Mouse (Mus musculus) kidney, postnatal 0 days (tissue): ENCODE data around the gene Med15. TPM values are rescaled to one million over a fixed set of nuclear protein-coding genes. Genes with fewer than 3 reads are reported as not detected.

Experiments used
- ATAC-seq: fragments of 200-750 bp; cut with Nextera tagmentation; replicated peaks from 2 replicates; pipeline ENCODE4 v1.8.0; 2017; ENCODE audit warnings: low read depth, moderate number of reproducible peaks, moderate TSS enrichment, moderate library complexity; ENCODE audit not compliant: low FRiP score
- DNase-seq: peaks from one replicate; pipeline ENCODE4 v3.0.0-alpha.2; 2016; ENCODE audit warnings: low spot score
- H3K27ac ChIP-seq: fragments of 300-500 bp; sonication (generic); 2 replicates; pipeline ENCODE4 v1.5.1; 2014; ENCODE audit warnings: mild to moderate bottlenecking
- H3K27me3 ChIP-seq: fragments of 300-500 bp; sonication (generic); 2 replicates; pipeline ENCODE4 v1.6.1; 2014; ENCODE audit warnings: low read length, mixed read lengths; ENCODE audit not compliant: insufficient read depth
- H3K36me3 ChIP-seq: fragments of 300-500 bp; sonication (generic); 2 replicates; pipeline ENCODE4 v1.6.1; 2014; ENCODE audit warnings: low read length, mixed read lengths; ENCODE audit not compliant: insufficient read depth
- H3K4me1 ChIP-seq: fragments of 300-500 bp; sonication (generic); replicated peaks from 2 replicates; pipeline ENCODE4 v1.6.1; 2014; ENCODE audit warnings: antibody characterized with exemption, low read length, mixed read lengths; ENCODE audit not compliant: insufficient read depth
- H3K4me2 ChIP-seq: fragments of 300-500 bp; sonication (generic); 2 replicates; pipeline ENCODE4 v1.6.1; 2014; ENCODE audit warnings: mild to moderate bottlenecking, low read length, moderate library complexity, mixed read lengths
- H3K4me3 ChIP-seq: fragments of 300-500 bp; sonication (generic); replicated peaks from 2 replicates; pipeline ENCODE4 v1.5.1; 2014; ENCODE audit warnings: low read depth, low read length
- H3K9ac ChIP-seq: fragments of 300-500 bp; sonication (generic); 2 replicates; pipeline ENCODE4 v1.6.1; 2014; ENCODE audit warnings: low read depth, low read length
- H3K9me3 ChIP-seq: fragments of 300-500 bp; sonication (generic); replicated peaks from 2 replicates; pipeline ENCODE4 v1.6.1; 2016; ENCODE audit warnings: low read length, inconsistent platforms, mixed read lengths
- CTCF ChIP-seq: IDR thresholded peaks from 2 replicates; pipeline ENCODE4 v1.5.1; 2016; ENCODE audit warnings: antibody characterized with exemption, low read depth, mild to moderate bottlenecking, moderate library complexity
- WGBS: fragments of 180-500 bp; shearing (Covaris S2); extraction: QIAGEN DNeasy Blood & Tissue Kit; methylation state at CpG from one replicate; pipeline ENCODE4 v1.1.7; 2014; 5-methylcytosine and 5-hydroxymethylcytosine counted together
- polyA plus RNA-seq: library from polyadenylated mRNA; unstranded; fragments of >200 nt; fragmentation: Nextera tagmentation; extraction: Ambion mirVana; gene quantifications from 2 replicates; pipeline ENCODE4 v1.2.1, GENCODE M21; 2015

The Med15 gene
- polyA plus RNA-seq, 1 experiment from 2014 or later, result 29.4 TPM

- peaks cover 45% of the 10 kb centered on the region for H3K36me3 ChIP-seq
- H3K27ac ChIP-seq, result no peak overlapping the region
- no peak overlapping the region for H3K4me2 ChIP-seq
- 88% methylated on average over 4 of the region's 4 CpGs for WGBS
- no peak for ATAC-seq
- H3K27me3 ChIP-seq, result no peaks in the 10 kb centered on the region
- no peak overlapping the region for H3K4me3 ChIP-seq
- DNase-seq, result no peak
- no peak for TF ChIP-seq CTCF
- H3K4me1 ChIP-seq, result no peaks in the 10 kb centered on the region
- no peak overlapping the region for H3K9ac ChIP-seq
- H3K9me3 ChIP-seq, result no peaks in the 10 kb centered on the region
Observed at GRCm38 (mm10) chr16:17654188-17654795, 78.4 kb downstream of the Med15 start.

GRCm38 (mm10) chr16:17653601-17654000 lies 79.1 kb downstream of the Med15 start:
- Histone ChIP-seq H3K4me2 (no peak overlapping the region), H3K9me3 (no peaks in the 10 kb centered on the region), H3K4me3 (no peak overlapping the region), H3K36me3 (peaks cover 49% of the 10 kb centered on the region), H3K27ac (no peak overlapping the region), H3K9ac (no peak overlapping the region), H3K27me3 (no peaks in the 10 kb centered on the region), H3K4me1 (no peaks in the 10 kb centered on the region)
- TF ChIP-seq CTCF, result no peak
- DNase-seq (no peak), ATAC-seq (no peak)
- 95% methylated on average over 5 of the region's 5 CpGs for WGBS

GRCm38 (mm10) chr16:17652607-17653006 lies 80.1 kb downstream of the Med15 start:
- Histone ChIP-seq H3K4me2 (no peak overlapping the region), H3K9me3 (no peaks in the 10 kb centered on the region), H3K27me3 (no peaks in the 10 kb centered on the region), H3K36me3 (peaks cover 41% of the 10 kb centered on the region), H3K27ac (no peak overlapping the region), H3K4me3 (no peak overlapping the region), H3K9ac (no peak overlapping the region), H3K4me1 (no peaks in the 10 kb centered on the region)
- DNase-seq, result no peak
- ATAC-seq, result no peak
- WGBS, result 91% methylated on average over 4 of the region's 4 CpGs
- TF ChIP-seq CTCF, result no peak

- Histone ChIP-seq H3K4me2 (no peak overlapping the region), H3K4me1 (peaks cover 8% of the 10 kb centered on the region), H3K4me3 (no peak overlapping the region), H3K27ac (no peak overlapping the region), H3K36me3 (peaks cover 41% of the 10 kb centered on the region), H3K9me3 (no peaks in the 10 kb centered on the region), H3K27me3 (no peaks in the 10 kb centered on the region), H3K9ac (no peak overlapping the region)
- WGBS, result 85% methylated on average over 1 of the region's 1 CpGs
- ATAC-seq (no peak), DNase-seq (no peak)
- TF ChIP-seq CTCF, result no peak
Observed at GRCm38 (mm10) chr16:17650711-17651110, 82.0 kb downstream of the Med15 start.

- Histone ChIP-seq H3K4me1 (peaks cover 8% of the 10 kb centered on the region), H3K27ac (no peak overlapping the region), H3K4me2 (no peak overlapping the region), H3K36me3 (peaks cover 34% of the 10 kb centered on the region), H3K9me3 (no peaks in the 10 kb centered on the region), H3K9ac (no peak overlapping the region), H3K4me3 (no peak overlapping the region), H3K27me3 (no peaks in the 10 kb centered on the region)
- WGBS, result 87% methylated on average over 16 of the region's 16 CpGs
- DNase-seq, result no peak
- TF ChIP-seq CTCF, result no peak
- no peak for ATAC-seq
Observed at GRCm38 (mm10) chr16:17649925-17650605, 82.6 kb downstream of the Med15 start.

GRCm38 (mm10) chr16:17647566-17648340 lies 84.9 kb downstream of the Med15 start:
- DNase-seq (no peak), ATAC-seq (no peak)
- Histone ChIP-seq H3K9me3 (no peaks in the 10 kb centered on the region), H3K9ac (no peak overlapping the region), H3K27me3 (no peaks in the 10 kb centered on the region), H3K36me3 (peaks cover 23% of the 10 kb centered on the region), H3K4me3 (no peak overlapping the region), H3K4me1 (peaks cover 8% of the 10 kb centered on the region), H3K4me2 (no peak overlapping the region), H3K27ac (no peak overlapping the region)
- WGBS, result 88% methylated on average over 10 of the region's 10 CpGs
- TF ChIP-seq CTCF, result no peak
